Mouse (Mus musculus): ENCODE measurements at regions not wholly inside any gene's neighbourhood (a gene's known extent, or its start where the extent isn't known, plus 50 kb on each side); places are given as distances from the start of the nearest gene placed in this dataset.

DNA sequence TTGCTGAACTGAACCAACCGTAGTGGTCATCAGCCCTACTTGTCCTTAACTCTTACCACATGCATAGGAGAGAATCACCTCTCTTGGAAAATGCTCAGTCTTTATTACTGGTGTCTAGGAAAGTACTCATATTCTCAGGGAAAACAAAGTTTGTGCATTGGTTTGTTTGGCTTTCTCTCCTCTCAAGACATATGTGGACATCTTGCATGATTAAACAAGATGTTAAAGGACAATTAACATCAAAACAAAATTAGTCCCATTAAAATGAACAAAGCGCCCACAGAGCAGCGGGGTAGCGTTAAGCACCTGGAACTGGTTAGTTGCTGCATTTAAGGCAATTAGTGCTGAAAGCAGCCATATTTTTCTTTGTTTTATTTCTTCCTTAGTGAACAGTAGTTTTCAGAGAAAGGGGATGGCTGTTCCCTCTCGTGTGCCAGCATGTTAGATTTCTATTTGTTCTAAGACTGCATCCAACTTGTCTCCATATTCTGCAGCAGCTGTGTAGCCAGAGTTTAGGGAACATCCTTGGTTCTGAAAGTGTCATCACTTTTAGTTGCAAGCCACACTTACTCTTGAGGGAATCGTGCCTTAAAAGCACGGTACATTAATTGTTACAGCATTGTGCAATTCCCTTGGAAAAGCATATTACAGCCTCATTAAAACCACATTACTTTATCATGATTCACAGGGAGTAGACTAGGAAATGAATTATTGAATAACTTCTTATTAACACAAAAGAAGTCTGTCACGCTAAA, 137.7 kb downstream of the Ube2u start:
- intact Hi-C loops (cut with DNase I) = no loop called here
- no peaks in the 10 kb centered on the region for H3K27me3 ChIP-seq (ENCODE audit: control insufficient read depth, insufficient read depth, low read length)
- WGBS = 79% methylated on average over 8 of the region's 8 CpGs

DNA sequence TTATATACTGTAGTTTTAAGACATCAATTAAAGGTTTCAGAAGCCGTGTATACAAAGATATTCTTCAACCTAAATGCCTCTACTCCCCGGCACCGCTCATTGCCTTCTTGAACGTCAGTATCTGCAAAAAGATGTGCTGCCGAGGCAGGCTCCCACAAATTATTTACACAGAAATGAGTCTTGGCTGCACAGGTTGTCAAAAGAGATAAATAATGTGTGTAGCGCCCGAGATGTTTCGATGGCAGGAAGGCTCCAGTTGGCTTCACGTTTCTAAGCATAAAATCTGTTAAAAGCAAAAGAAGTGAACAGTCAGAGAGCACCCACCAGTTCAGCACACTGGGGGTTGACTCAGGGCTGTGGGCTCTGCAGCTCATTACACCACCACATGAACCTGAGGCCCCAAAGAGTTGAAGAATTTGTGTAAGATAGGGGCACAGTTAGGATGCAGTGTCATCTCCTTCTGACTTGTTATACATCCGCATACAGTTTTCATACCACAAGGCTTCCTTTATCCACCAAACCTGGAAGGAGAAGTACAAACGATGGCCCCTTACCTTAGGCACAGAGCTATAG, 138.4 kb downstream of the Ube2u start:
- Histone ChIP-seq H3K79me2 (replicated peaks; ENCODE audit: control insufficient read depth, insufficient read depth, low read length) (no peaks in the 10 kb centered on the region), H3K9ac (ENCODE audit: low read depth, low read length) (no peak overlapping the region), H3K27ac (no peak overlapping the region), H3K27me3 (ENCODE audit: control insufficient read depth, insufficient read depth, low read length) (no peaks in the 10 kb centered on the region), H3K4me3 (no peak overlapping the region), H3K36me3 (ENCODE audit: control insufficient read depth, insufficient read depth, low read length) (no peaks in the 10 kb centered on the region), H3K4me1 (ENCODE audit: control insufficient read depth, insufficient read depth, low read length) (no peaks in the 10 kb centered on the region)
- DNase-seq = no peak
- intact Hi-C loops (cut with DNase I) = no loop called here
- TF ChIP-seq EP300 (IDR thresholded peaks at IDR 0.05; ENCODE audit: insufficient read depth, low read depth, low read length) (no peak), CTCF (IDR thresholded peaks at IDR 0.05) (no peak), POLR2A (IDR thresholded peaks at IDR 0.05; ENCODE audit: insufficient read depth, low read depth, low read length) (no peak)
- WGBS = 83% methylated on average over 11 of the region's 11 CpGs

More for the DNA sequence above, 137.7 kb downstream of the Ube2u start:
- Histone ChIP-seq H3K9ac (ENCODE audit: low read depth, low read length) (no peak overlapping the region), H3K4me3 (no peak overlapping the region), H3K27ac (no peak overlapping the region), H3K4me1 (ENCODE audit: control insufficient read depth, insufficient read depth, low read length) (no peaks in the 10 kb centered on the region), H3K79me2 (replicated peaks; ENCODE audit: control insufficient read depth, insufficient read depth, low read length) (no peaks in the 10 kb centered on the region), H3K36me3 (ENCODE audit: control insufficient read depth, insufficient read depth, low read length) (no peaks in the 10 kb centered on the region)
- TF ChIP-seq EP300 (IDR thresholded peaks at IDR 0.05; ENCODE audit: insufficient read depth, low read depth, low read length) (no peak), CTCF (IDR thresholded peaks at IDR 0.05) (no peak), POLR2A (IDR thresholded peaks at IDR 0.05; ENCODE audit: insufficient read depth, low read depth, low read length) (no peak)
- no peak for DNase-seq

DNA sequence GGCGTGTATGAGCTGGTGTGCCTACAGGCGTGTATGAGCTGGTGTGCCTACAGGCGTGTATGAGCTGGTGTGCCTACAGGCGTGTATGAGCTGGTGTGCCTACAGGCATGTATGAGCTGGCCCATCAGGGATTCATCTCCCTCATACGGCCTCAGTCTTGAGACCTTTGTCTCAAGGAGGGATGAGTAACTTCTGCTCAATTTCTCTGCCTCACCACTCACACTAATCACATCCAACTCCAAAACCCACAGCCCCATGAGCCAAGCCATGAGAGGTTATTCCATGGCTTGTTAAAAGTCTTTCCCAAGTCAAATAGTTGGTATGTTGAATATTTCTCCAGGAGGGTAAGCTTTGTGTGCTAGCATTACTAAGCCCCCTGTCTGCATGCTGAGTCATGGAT, 146.0 kb downstream of the Ube2u start:
- Histone ChIP-seq H3K79me2 (replicated peaks; ENCODE audit: control insufficient read depth, insufficient read depth, low read length) (no peaks in the 10 kb centered on the region), H3K27ac (no peak overlapping the region), H3K36me3 (ENCODE audit: control insufficient read depth, insufficient read depth, low read length) (no peaks in the 10 kb centered on the region), H3K9ac (ENCODE audit: low read depth, low read length) (no peak overlapping the region), H3K27me3 (ENCODE audit: control insufficient read depth, insufficient read depth, low read length) (no peaks in the 10 kb centered on the region), H3K4me3 (no peak overlapping the region), H3K4me1 (ENCODE audit: control insufficient read depth, insufficient read depth, low read length) (no peaks in the 10 kb centered on the region)
- DNase-seq = no peak
- intact Hi-C loops (cut with DNase I) = no loop called here
- WGBS = 93% methylated on average over 3 of the region's 5 CpGs
- TF ChIP-seq CTCF (IDR thresholded peaks at IDR 0.05) (no peak), EP300 (IDR thresholded peaks at IDR 0.05; ENCODE audit: insufficient read depth, low read depth, low read length) (no peak), POLR2A (IDR thresholded peaks at IDR 0.05; ENCODE audit: insufficient read depth, low read depth, low read length) (no peak)

DNA sequence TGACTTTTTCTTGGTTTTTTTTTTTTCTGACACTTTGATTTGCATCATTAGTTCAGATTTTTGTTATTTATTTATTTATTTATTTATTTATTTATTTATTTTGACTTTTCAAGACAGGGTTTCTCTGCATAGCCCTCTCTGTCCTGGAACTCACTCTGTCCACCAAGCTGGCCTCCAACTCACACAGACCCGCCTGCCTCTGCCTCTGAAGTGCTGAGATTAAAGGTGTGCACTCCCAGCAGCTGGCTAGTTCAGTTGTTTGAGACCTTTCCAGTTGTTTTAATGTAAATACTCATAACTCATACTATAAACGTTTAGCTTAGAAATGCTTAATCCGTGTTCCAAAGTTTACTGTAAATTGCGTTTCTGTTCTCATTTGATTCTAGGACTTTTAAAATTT, 147.9 kb downstream of the Ube2u start:
- no peak for DNase-seq
- Histone ChIP-seq H3K27ac (no peak overlapping the region), H3K79me2 (replicated peaks; ENCODE audit: control insufficient read depth, insufficient read depth, low read length) (no peaks in the 10 kb centered on the region), H3K4me1 (ENCODE audit: control insufficient read depth, insufficient read depth, low read length) (no peaks in the 10 kb centered on the region), H3K9ac (ENCODE audit: low read depth, low read length) (no peak overlapping the region), H3K27me3 (ENCODE audit: control insufficient read depth, insufficient read depth, low read length) (no peaks in the 10 kb centered on the region), H3K36me3 (ENCODE audit: control insufficient read depth, insufficient read depth, low read length) (no peaks in the 10 kb centered on the region), H3K4me3 (no peak overlapping the region)
- intact Hi-C loops (cut with DNase I) = no loop called here
- TF ChIP-seq EP300 (IDR thresholded peaks at IDR 0.05; ENCODE audit: insufficient read depth, low read depth, low read length) (no peak), POLR2A (IDR thresholded peaks at IDR 0.05; ENCODE audit: insufficient read depth, low read depth, low read length) (no peak), CTCF (IDR thresholded peaks at IDR 0.05) (no peak)
- 80% methylated on average over 4 of the region's 4 CpGs for WGBS

DNA sequence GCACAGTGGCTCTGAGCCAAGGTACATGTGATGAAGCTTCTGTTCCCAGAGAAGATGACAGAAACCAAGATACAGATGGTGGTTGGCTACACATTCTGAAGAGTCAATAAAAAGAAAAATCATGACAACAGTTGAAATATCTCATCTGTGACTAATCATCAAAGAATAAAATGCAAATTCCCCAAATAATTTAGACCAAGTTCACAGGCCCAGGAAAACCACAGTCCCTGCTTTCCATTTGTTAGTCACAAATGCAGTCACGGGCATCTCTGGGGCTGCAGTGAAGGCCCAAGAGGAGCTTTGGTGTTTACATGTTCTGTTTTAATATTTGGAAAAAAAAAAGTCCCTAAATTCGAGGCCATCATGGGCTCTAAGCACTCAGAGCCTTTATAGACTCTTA, 142.1 kb upstream of the Cachd1 start:
- whole genome bisulfite sequencing = 49% methylated on average over 2 of the region's 2 CpGs
- Histone ChIP-seq H3K4me3 (no peak overlapping the region), H3K79me2 (replicated peaks; ENCODE audit: control insufficient read depth, insufficient read depth, low read length) (no peaks in the 10 kb centered on the region), H3K9ac (ENCODE audit: low read depth, low read length) (no peak overlapping the region), H3K4me1 (ENCODE audit: control insufficient read depth, insufficient read depth, low read length) (no peaks in the 10 kb centered on the region), H3K36me3 (ENCODE audit: control insufficient read depth, insufficient read depth, low read length) (no peaks in the 10 kb centered on the region), H3K27ac (no peak overlapping the region), H3K27me3 (ENCODE audit: control insufficient read depth, insufficient read depth, low read length) (no peaks in the 10 kb centered on the region)
- DNase-seq = no peak
- TF ChIP-seq POLR2A (IDR thresholded peaks at IDR 0.05; ENCODE audit: insufficient read depth, low read depth, low read length) (no peak), CTCF (IDR thresholded peaks at IDR 0.05) (no peak), EP300 (IDR thresholded peaks at IDR 0.05; ENCODE audit: insufficient read depth, low read depth, low read length) (no peak)
- intact Hi-C loops (cut with DNase I) = no loop called here

DNA sequence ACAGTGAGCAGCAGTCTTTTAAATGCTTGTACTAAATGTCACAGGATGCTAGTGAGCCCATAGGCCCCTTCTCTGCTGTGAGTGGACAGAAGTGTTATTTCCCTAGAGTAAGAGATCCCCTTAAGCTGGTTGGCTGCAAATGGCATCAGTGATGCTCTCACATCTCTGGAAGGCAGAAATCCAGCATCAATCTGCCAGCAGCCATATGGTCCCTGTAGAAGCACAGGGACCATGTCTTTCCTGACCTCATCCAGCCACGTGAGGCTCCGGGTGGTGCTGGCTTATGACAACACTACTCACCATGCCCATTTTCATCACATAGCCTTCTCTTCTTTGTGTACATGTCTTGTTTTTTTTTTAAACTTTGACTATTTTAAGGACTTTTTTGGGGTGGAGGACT, 138.9 kb upstream of the Cachd1 start:
- Histone ChIP-seq H3K27ac (no peak overlapping the region), H3K27me3 (ENCODE audit: control insufficient read depth, insufficient read depth, low read length) (no peaks in the 10 kb centered on the region), H3K9ac (ENCODE audit: low read depth, low read length) (no peak overlapping the region), H3K79me2 (replicated peaks; ENCODE audit: control insufficient read depth, insufficient read depth, low read length) (no peaks in the 10 kb centered on the region), H3K4me3 (no peak overlapping the region), H3K36me3 (ENCODE audit: control insufficient read depth, insufficient read depth, low read length) (no peaks in the 10 kb centered on the region), H3K4me1 (ENCODE audit: control insufficient read depth, insufficient read depth, low read length) (no peaks in the 10 kb centered on the region)
- intact Hi-C loops (cut with DNase I) = no loop called here
- TF ChIP-seq CTCF (IDR thresholded peaks at IDR 0.05) = no peak
- TF ChIP-seq EP300 (IDR thresholded peaks at IDR 0.05; ENCODE audit: insufficient read depth, low read depth, low read length) = no peak
- no peak for TF ChIP-seq POLR2A (IDR thresholded peaks at IDR 0.05; ENCODE audit: insufficient read depth, low read depth, low read length)
- 83% methylated on average over 2 of the region's 2 CpGs for WGBS
- no peak for DNase-seq

Measured in heart, adult 2 months (tissue).